In genomic region chr15:3228185-3228584, GRCm38 (mm10) we compare ENCODE assay signal across 13 mouse cellular contexts. TPM values are rescaled to one million over a fixed set of nuclear protein-coding genes. Genes with fewer than 3 reads are reported as not detected.
A peak's percentile ranks its signal among the peaks of the same experiment; 100 is the strongest.
DNase-seq lines count a peak whose midpoint lies in the region; ATAC-seq and TF ChIP-seq lines count a peak whose summit lies in the region.
"Had no signal": no experiment of that assay in that cellular context is flagged by ENCODE, and none has a peak within 500 bp of the region (broad histone marks: within the 10 kb centered on the region; RNA-seq: fewer than 3 reads in every experiment).

No protein-coding gene starts in this region.

- no peak overlapping the region for H3K4me3 ChIP-seq in intestine, embryonic 16.5 days (ENCODE audit: low read length)
- no peak overlapping the region for H3K4me3 ChIP-seq in intestine, embryonic 15.5 days (replicated peaks)
- H3K4me3 ChIP-seq in forebrain, embryonic 13.5 days, result no peak overlapping the region
- no peak overlapping the region for H3K4me3 ChIP-seq in stomach, postnatal 0 days (ENCODE audit: low read depth, low read length)
- H3K4me3 ChIP-seq: erythroblast, embryonic 14.5 days; megakaryocyte, embryonic 14.5 days; neural tube, embryonic 13.5 days had no signal

- ATAC-seq in intestine, embryonic 16.5 days, result peak; percentile 24; the same call in 1 of the 2 replicates
- ATAC-seq in intestine, embryonic 15.5 days, result no peak
- ATAC-seq in granulocyte monocyte progenitor cell, adult 5-6 weeks (replicated peaks; ENCODE audit: poor library complexity, severe bottlenecking), result peak; percentile 45
- ATAC-seq in forebrain, embryonic 13.5 days, result no peak
- no peak for ATAC-seq in stomach, postnatal 0 days (ENCODE audit: low FRiP score, low TSS enrichment)

- H3K9me3 ChIP-seq in intestine, embryonic 16.5 days (ENCODE audit: control insufficient read depth, low read length), result no peaks in the 10 kb centered on the region
- no peaks in the 10 kb centered on the region for H3K9me3 ChIP-seq in intestine, embryonic 15.5 days
- H3K9me3 ChIP-seq in forebrain, embryonic 13.5 days (replicated peaks), result no peaks in the 10 kb centered on the region
- H3K9me3 ChIP-seq in stomach, postnatal 0 days (ENCODE audit: control insufficient read depth, low read length), result no peaks in the 10 kb centered on the region
- H3K9me3 ChIP-seq: megakaryocyte, embryonic 14.5 days; neural tube, embryonic 13.5 days had no signal

- H3K9ac ChIP-seq in intestine, embryonic 16.5 days (ENCODE audit: low read depth, low read length), result no peak overlapping the region
- H3K9ac ChIP-seq in intestine, embryonic 15.5 days, result no peak overlapping the region
- H3K9ac ChIP-seq in forebrain, embryonic 13.5 days, result no peak overlapping the region
- H3K9ac ChIP-seq in stomach, postnatal 0 days (ENCODE audit: low read length), result no peak overlapping the region
- H3K9ac ChIP-seq: neural tube, embryonic 13.5 days had no signal

- peak; percentile 69 for DNase-seq in kidney, adult 9 months
- DNase-seq in lung, postnatal 14 days, result peak; percentile 33
- DNase-seq in thymus, postnatal 0 days (ENCODE audit: low spot score), result no peak
- no peak for DNase-seq in stomach, postnatal 0 days (ENCODE audit: low spot score)
- DNase-seq: cerebellum, adult 11-12 months had no signal

- TF ChIP-seq CTCF in stomach, postnatal 0 days (IDR thresholded peaks at IDR 0.05; ENCODE audit: low read depth), result no peak

- H3K27ac ChIP-seq in intestine, embryonic 16.5 days (ENCODE audit: low read length), result peak overlapping the region; percentile 81
- no peak overlapping the region for H3K27ac ChIP-seq in intestine, embryonic 15.5 days
- no peak overlapping the region for H3K27ac ChIP-seq in forebrain, embryonic 13.5 days
- no peak overlapping the region for H3K27ac ChIP-seq in stomach, postnatal 0 days (replicated peaks)
- H3K27ac ChIP-seq: neural tube, embryonic 13.5 days had no signal

- H3K27me3 ChIP-seq in intestine, embryonic 16.5 days (replicated peaks; ENCODE audit: control insufficient read depth, insufficient read depth, low read length), result no peaks in the 10 kb centered on the region
- no peaks in the 10 kb centered on the region for H3K27me3 ChIP-seq in intestine, embryonic 15.5 days (replicated peaks)
- H3K27me3 ChIP-seq in forebrain, embryonic 13.5 days, result no peaks in the 10 kb centered on the region
- no peaks in the 10 kb centered on the region for H3K27me3 ChIP-seq in stomach, postnatal 0 days (ENCODE audit: control insufficient read depth, insufficient read depth, low read length)
- H3K27me3 ChIP-seq: CH12.LX; megakaryocyte, embryonic 14.5 days; neural tube, embryonic 13.5 days had no signal

- H3K36me3 ChIP-seq in intestine, embryonic 16.5 days (ENCODE audit: control insufficient read depth, insufficient read depth, low read length), result no peaks in the 10 kb centered on the region
- no peaks in the 10 kb centered on the region for H3K36me3 ChIP-seq in intestine, embryonic 15.5 days
- H3K36me3 ChIP-seq in forebrain, embryonic 13.5 days (ENCODE audit: poor library complexity, severe bottlenecking), result no peaks in the 10 kb centered on the region
- H3K36me3 ChIP-seq in stomach, postnatal 0 days (ENCODE audit: control insufficient read depth, insufficient read depth, low read length), result no peaks in the 10 kb centered on the region
- H3K36me3 ChIP-seq: neural tube, embryonic 13.5 days had no signal

- WGBS in intestine, embryonic 16.5 days, result 49% methylated on average over 2 of the region's 2 CpGs
- 41% methylated on average over 2 of the region's 2 CpGs for WGBS in intestine, embryonic 15.5 days
- WGBS in forebrain, embryonic 13.5 days, result 61% methylated on average over 2 of the region's 2 CpGs
- WGBS in stomach, postnatal 0 days, result 47% methylated on average over 2 of the region's 2 CpGs

- TF ChIP-seq EP300 in stomach, postnatal 0 days (optimal IDR thresholded peaks at IDR 0.05), result no peak

- H3K4me2 ChIP-seq in intestine, embryonic 16.5 days (ENCODE audit: low read depth, low read length), result no peak overlapping the region
- H3K4me2 ChIP-seq in intestine, embryonic 15.5 days (replicated peaks), result no peak overlapping the region
- no peak overlapping the region for H3K4me2 ChIP-seq in forebrain, embryonic 13.5 days
- H3K4me2 ChIP-seq in stomach, postnatal 0 days (replicated peaks; ENCODE audit: low read depth), result no peak overlapping the region
- H3K4me2 ChIP-seq: neural tube, embryonic 13.5 days had no signal

- H3K4me1 ChIP-seq in intestine, embryonic 16.5 days (ENCODE audit: control insufficient read depth, insufficient read depth, low read length), result peaks cover 38% of the 10 kb centered on the region
- H3K4me1 ChIP-seq in intestine, embryonic 15.5 days (replicated peaks), result peaks cover 18% of the 10 kb centered on the region
- no peaks in the 10 kb centered on the region for H3K4me1 ChIP-seq in forebrain, embryonic 13.5 days
- H3K4me1 ChIP-seq in stomach, postnatal 0 days (replicated peaks; ENCODE audit: control insufficient read depth, insufficient read depth), result no peaks in the 10 kb centered on the region

RNA-seq across cellular contexts. Expression of gene Selenop, which starts 40.2 kb away (rescaled TPM):
- 512 and 640 TPM in 2 replicates for polyA plus RNA-seq in intestine, embryonic 16.5 days (2015; fragmentation: Nextera tagmentation; extraction: Ambion mirVana)
- 338 and 379 TPM in 2 replicates for polyA plus RNA-seq in intestine, embryonic 15.5 days (2015; fragmentation: Nextera tagmentation; extraction: Ambion mirVana)
- 90.6 and 91.2 TPM in 2 replicates for total RNA-seq in granulocyte monocyte progenitor cell, adult 5-6 weeks (2014; fragmentation: Nextera tagmentation)
- total RNA-seq in granulocyte monocyte progenitor cell, adult 5-6 weeks (2017), result 38.1 and 66.0 TPM in 2 replicates
- 39.7 and 46.8 TPM in 2 replicates for polyA plus RNA-seq in forebrain, embryonic 13.5 days (2015; fragmentation: Nextera tagmentation; extraction: Ambion mirVana)
- 151 and 156 TPM in 2 replicates for polyA plus RNA-seq in thymus, postnatal 0 days (2015; fragmentation: Nextera tagmentation; extraction: Ambion mirVana)
- polyA plus RNA-seq in stomach, postnatal 0 days (2015; fragmentation: Nextera tagmentation; extraction: Ambion mirVana), result 512 and 595 TPM in 2 replicates

Comparison
In these comparisons a context has a peak if more than half of its experiments do, and no peak if none do; other contexts are left out.
1. ATAC-seq: peak in intestine, embryonic 16.5 days (single experiment) and granulocyte monocyte progenitor cell, adult 5-6 weeks (single experiment); none in intestine, embryonic 15.5 days (single experiment), forebrain, embryonic 13.5 days (single experiment) and stomach, postnatal 0 days (single experiment).
2. DNase-seq: peak in kidney, adult 9 months (single experiment) and lung, postnatal 14 days (single experiment); none in thymus, postnatal 0 days (single experiment) and stomach, postnatal 0 days (single experiment).